Mouse (Mus musculus) thymus, adult 2 months (tissue): ENCODE data around the gene Rab5c.

Source experiments
- CTCF ChIP-seq: fragments of 200-500 bp; IDR thresholded peaks from 2 replicates; pipeline ENCODE4 v1.5.1; 2012; ENCODE audit warnings: mild to moderate bottlenecking, control low read depth, low read length, moderate library complexity, borderline replicate concordance; ENCODE audit not compliant: control insufficient read depth, poor library complexity, insufficient read depth; ENCODE audit errors: extremely low read depth
- POLR2A ChIP-seq: fragments of 200-500 bp; IDR thresholded peaks from 2 replicates; pipeline ENCODE4 v1.6.1; 2012; ENCODE audit warnings: mild to moderate bottlenecking, low read length, control low read depth, moderate library complexity; ENCODE audit not compliant: control insufficient read depth, poor library complexity, insufficient read depth; ENCODE audit errors: extremely low read depth

DNA sequence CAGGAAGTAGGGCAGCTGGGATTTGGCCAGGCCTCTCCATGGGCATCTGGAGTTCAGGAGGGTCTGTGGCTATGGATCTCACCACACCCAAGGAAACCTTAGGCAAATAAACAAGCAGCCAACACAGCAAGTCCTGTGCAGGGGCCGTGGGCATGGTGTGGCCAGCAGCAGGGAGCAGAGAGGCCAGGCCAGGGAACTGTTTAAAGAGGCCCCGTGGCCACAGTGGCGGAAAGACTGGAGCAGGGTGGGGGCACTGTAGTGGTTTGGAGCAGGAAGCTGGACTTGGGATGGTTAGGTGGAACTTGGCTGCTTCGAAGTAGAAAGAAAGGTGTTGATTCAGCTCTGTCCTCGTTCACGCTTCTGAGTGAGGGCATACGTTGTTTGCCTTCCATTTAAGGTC lies 50.8 kb downstream of the Rab5c start:
- TF ChIP-seq CTCF (no peak), POLR2A (no peak)
